Mouse (Mus musculus) embryonic facial prominence, embryonic 12.5 days (tissue): ENCODE results near the gene Prkcq. TPM values are rescaled to one million over a fixed set of nuclear protein-coding genes. Genes with fewer than 3 reads are reported as not detected.

Source experiments
- ATAC-seq: fragments of 200-750 bp; cut with Nextera tagmentation; 2 replicates; pipeline ENCODE4 v1.8.0; 2017; ENCODE audit not compliant: insufficient number of reproducible peaks, insufficient read depth, low FRiP score, low TSS enrichment
- H3K27ac ChIP-seq: fragments of 300-500 bp; sonication (generic); 2 replicates; pipeline ENCODE4 v1.5.1; 2016; ENCODE audit warnings: mild to moderate bottlenecking
- H3K27me3 ChIP-seq: fragments of 300-500 bp; sonication (generic); 2 replicates; pipeline ENCODE4 v1.6.1; 2016; ENCODE audit warnings: mild to moderate bottlenecking, moderate library complexity
- H3K36me3 ChIP-seq: fragments of 300-500 bp; sonication (generic); 2 replicates; pipeline ENCODE4 v1.6.1; 2016; ENCODE audit warnings: mild to moderate bottlenecking
- H3K4me1 ChIP-seq: fragments of 300-500 bp; sonication (generic); 2 replicates; pipeline ENCODE4 v1.6.1; 2016
- H3K4me2 ChIP-seq: fragments of 300-500 bp; sonication (generic); replicated peaks from 2 replicates; pipeline ENCODE4 v1.6.1; 2016; ENCODE audit warnings: mild to moderate bottlenecking, moderate library complexity
- H3K4me3 ChIP-seq: fragments of 300-500 bp; sonication (generic); 2 replicates; pipeline ENCODE4 v1.5.1; 2016; ENCODE audit warnings: mild to moderate bottlenecking
- H3K9ac ChIP-seq: fragments of 300-500 bp; sonication (generic); 2 replicates; pipeline ENCODE4 v1.6.1; 2016; ENCODE audit warnings: mild to moderate bottlenecking, moderate library complexity
- H3K9me3 ChIP-seq: fragments of 300-500 bp; sonication (generic); 2 replicates; pipeline ENCODE4 v1.6.1; 2016; ENCODE audit warnings: mild to moderate bottlenecking, moderate library complexity
- WGBS: fragments of 180-500 bp; shearing (Covaris S2); methylation state at CpG from one replicate; pipeline ENCODE4 v1.1.7; 2016; 5-methylcytosine and 5-hydroxymethylcytosine counted together
- polyA plus RNA-seq: library from polyadenylated mRNA; unstranded; fragments of >200 nt; fragmentation: Nextera tagmentation; extraction: Ambion mirVana; gene quantifications from 2 replicates; pipeline ENCODE4 v1.2.1, GENCODE M21; 2016

Gene Prkcq
- polyA plus RNA-seq, 1 experiment from 2014 or later: 4.6 TPM

- 79% methylated on average over 1 of the region's 1 CpGs for WGBS
- no peak overlapping the region for H3K4me2 ChIP-seq
- H3K9ac ChIP-seq: no peak overlapping the region
- no peaks in the 10 kb centered on the region for H3K36me3 ChIP-seq
- no peaks in the 10 kb centered on the region for H3K4me1 ChIP-seq
- no peak overlapping the region for H3K4me3 ChIP-seq
- no peaks in the 10 kb centered on the region for H3K9me3 ChIP-seq
- H3K27ac ChIP-seq: no peak overlapping the region
- no peaks in the 10 kb centered on the region for H3K27me3 ChIP-seq
- no peak for ATAC-seq
These were observed 16.4 kb downstream of the Prkcq start for GRCm38 (mm10) chr2:11188279-11188678.

- no peaks in the 10 kb centered on the region for H3K27me3 ChIP-seq
- no peak overlapping the region for H3K9ac ChIP-seq
- H3K27ac ChIP-seq: no peak overlapping the region
- H3K4me1 ChIP-seq: no peaks in the 10 kb centered on the region
- ATAC-seq: no peak
- no peaks in the 10 kb centered on the region for H3K36me3 ChIP-seq
- H3K9me3 ChIP-seq: no peaks in the 10 kb centered on the region
- no peak overlapping the region for H3K4me3 ChIP-seq
- no peak overlapping the region for H3K4me2 ChIP-seq
- WGBS: 78% methylated on average over 3 of the region's 4 CpGs
These were observed 17.4 kb downstream of the Prkcq start for GRCm38 (mm10) chr2:11189150-11189767.

- Histone ChIP-seq H3K9me3 (no peaks in the 10 kb centered on the region), H3K9ac (no peak overlapping the region), H3K27me3 (no peaks in the 10 kb centered on the region), H3K36me3 (no peaks in the 10 kb centered on the region), H3K27ac (no peak overlapping the region), H3K4me1 (no peaks in the 10 kb centered on the region), H3K4me3 (no peak overlapping the region), H3K4me2 (no peak overlapping the region)
- ATAC-seq: no peak
- 70% methylated on average over 12 of the region's 12 CpGs for WGBS
These were observed 20.6 kb downstream of the Prkcq start for GRCm38 (mm10) chr2:11192281-11193098.

- Histone ChIP-seq H3K4me3 (no peak overlapping the region), H3K4me1 (no peaks in the 10 kb centered on the region), H3K27ac (no peak overlapping the region), H3K27me3 (no peaks in the 10 kb centered on the region), H3K4me2 (no peak overlapping the region), H3K9me3 (no peaks in the 10 kb centered on the region), H3K9ac (no peak overlapping the region), H3K36me3 (no peaks in the 10 kb centered on the region)
- WGBS: 82% methylated on average over 6 of the region's 6 CpGs
- ATAC-seq: no peak
These were observed 21.3 kb downstream of the Prkcq start for GRCm38 (mm10) chr2:11193099-11193618.

- 69% methylated on average over 5 of the region's 5 CpGs for WGBS
- Histone ChIP-seq H3K4me2 (no peak overlapping the region), H3K27ac (no peak overlapping the region), H3K4me1 (no peaks in the 10 kb centered on the region), H3K9me3 (no peaks in the 10 kb centered on the region), H3K27me3 (no peaks in the 10 kb centered on the region), H3K36me3 (no peaks in the 10 kb centered on the region), H3K9ac (no peak overlapping the region), H3K4me3 (no peak overlapping the region)
- ATAC-seq: no peak
These were observed 22.9 kb downstream of the Prkcq start for GRCm38 (mm10) chr2:11194732-11195340.

- ATAC-seq: no peak
- Histone ChIP-seq H3K36me3 (no peaks in the 10 kb centered on the region), H3K4me2 (no peak overlapping the region), H3K9ac (no peak overlapping the region), H3K27ac (no peak overlapping the region), H3K27me3 (no peaks in the 10 kb centered on the region), H3K9me3 (no peaks in the 10 kb centered on the region), H3K4me1 (no peaks in the 10 kb centered on the region), H3K4me3 (no peak overlapping the region)
- WGBS: 77% methylated on average over 2 of the region's 2 CpGs
These were observed 24.2 kb downstream of the Prkcq start for GRCm38 (mm10) chr2:11196071-11196470.

- 73% methylated on average over 5 of the region's 5 CpGs for WGBS
- Histone ChIP-seq H3K9ac (no peak overlapping the region), H3K4me2 (no peak overlapping the region), H3K4me3 (no peak overlapping the region), H3K9me3 (no peaks in the 10 kb centered on the region), H3K4me1 (no peaks in the 10 kb centered on the region), H3K27me3 (no peaks in the 10 kb centered on the region), H3K36me3 (no peaks in the 10 kb centered on the region), H3K27ac (no peak overlapping the region)
- ATAC-seq: no peak
These were observed 25.1 kb downstream of the Prkcq start for GRCm38 (mm10) chr2:11196952-11197559.

GRCm38 (mm10) chr2:11199624-11200023 is 27.7 kb downstream of the Prkcq start:
- H3K27me3 ChIP-seq: no peaks in the 10 kb centered on the region
- H3K4me3 ChIP-seq: no peak overlapping the region
- ATAC-seq: no peak
- no peaks in the 10 kb centered on the region for H3K9me3 ChIP-seq
- peaks cover 3% of the 10 kb centered on the region; the same call in 1 of the 2 replicates for H3K4me1 ChIP-seq
- H3K27ac ChIP-seq: no peak overlapping the region
- H3K9ac ChIP-seq: no peak overlapping the region
- no peaks in the 10 kb centered on the region for H3K36me3 ChIP-seq
- H3K4me2 ChIP-seq: no peak overlapping the region
- 80% methylated on average over 5 of the region's 5 CpGs for WGBS

GRCm38 (mm10) chr2:11202841-11203240 is 30.9 kb downstream of the Prkcq start:
- Histone ChIP-seq H3K9ac (no peak overlapping the region), H3K27me3 (no peaks in the 10 kb centered on the region), H3K36me3 (no peaks in the 10 kb centered on the region), H3K4me3 (no peak overlapping the region), H3K4me2 (no peak overlapping the region), H3K4me1 (peaks cover 3% of the 10 kb centered on the region; the same call in 1 of the 2 replicates), H3K27ac (no peak overlapping the region), H3K9me3 (no peaks in the 10 kb centered on the region)
- WGBS: 87% methylated on average over 11 of the region's 11 CpGs
- ATAC-seq: no peak

- Histone ChIP-seq H3K27me3 (no peaks in the 10 kb centered on the region), H3K4me1 (peaks cover 3% of the 10 kb centered on the region; the same call in 1 of the 2 replicates), H3K9ac (no peak overlapping the region), H3K4me2 (no peak overlapping the region), H3K36me3 (no peaks in the 10 kb centered on the region), H3K27ac (no peak overlapping the region), H3K4me3 (no peak overlapping the region), H3K9me3 (no peaks in the 10 kb centered on the region)
- 41% methylated on average over 5 of the region's 5 CpGs for WGBS
- ATAC-seq: no peak
These were observed 31.4 kb downstream of the Prkcq start for GRCm38 (mm10) chr2:11203261-11203660.

- H3K9ac ChIP-seq: no peak overlapping the region
- no peak overlapping the region for H3K4me2 ChIP-seq
- no peaks in the 10 kb centered on the region for H3K27me3 ChIP-seq
- peaks cover 3% of the 10 kb centered on the region; the same call in 1 of the 2 replicates for H3K4me1 ChIP-seq
- ATAC-seq: no peak
- H3K36me3 ChIP-seq: no peaks in the 10 kb centered on the region
- no peaks in the 10 kb centered on the region for H3K9me3 ChIP-seq
- H3K27ac ChIP-seq: no peak overlapping the region
- no peak overlapping the region for H3K4me3 ChIP-seq
- 67% methylated on average over 5 of the region's 5 CpGs for WGBS
These were observed 32.3 kb downstream of the Prkcq start for GRCm38 (mm10) chr2:11204232-11204631.
